Mouse (Mus musculus) neural tube, embryonic 11.5 days (tissue): ENCODE results near the gene Bri3bp. TPM values are rescaled to one million over a fixed set of nuclear protein-coding genes. Genes with fewer than 3 reads are reported as not detected.

ENCODE experiments used
- ATAC-seq: fragments of 200-750 bp; cut with Nextera tagmentation; 2 replicates; pipeline ENCODE4 v1.8.0; 2017; ENCODE audit warnings: moderate number of reproducible peaks, mild to moderate bottlenecking, moderate TSS enrichment, moderate library complexity; ENCODE audit not compliant: insufficient read depth, low FRiP score, low TSS enrichment
- DNase-seq: peaks from one replicate; pipeline ENCODE4 v3.0.0-alpha.2; 2015; ENCODE audit warnings: low spot score
- H3K27ac ChIP-seq: fragments of 300-500 bp; sonication (generic); 2 replicates; pipeline ENCODE4 v1.5.1; 2014; ENCODE audit warnings: low read depth, mild to moderate bottlenecking, low read length
- H3K27me3 ChIP-seq: fragments of 300-500 bp; sonication (generic); 2 replicates; pipeline ENCODE4 v1.6.1; 2014; ENCODE audit warnings: mild to moderate bottlenecking, low read length, mixed read lengths; ENCODE audit not compliant: control insufficient read depth, insufficient read depth
- H3K36me3 ChIP-seq: fragments of 300-500 bp; sonication (generic); 2 replicates; pipeline ENCODE4 v1.6.1; 2014; ENCODE audit warnings: mild to moderate bottlenecking, low read length, moderate library complexity, mixed read lengths; ENCODE audit not compliant: control insufficient read depth, insufficient read depth
- H3K4me1 ChIP-seq: fragments of 300-500 bp; sonication (generic); 2 replicates; pipeline ENCODE4 v1.6.1; 2014; ENCODE audit warnings: low read length, mixed read lengths; ENCODE audit not compliant: control insufficient read depth, insufficient read depth
- H3K4me2 ChIP-seq: fragments of 300-500 bp; sonication (generic); 2 replicates; pipeline ENCODE4 v1.6.1; 2014; ENCODE audit warnings: low read depth, mild to moderate bottlenecking, moderate library complexity
- H3K4me3 ChIP-seq: fragments of 300-500 bp; sonication (generic); 2 replicates; pipeline ENCODE4 v1.5.1; 2014; ENCODE audit warnings: low read depth, low read length
- H3K9ac ChIP-seq: fragments of 300-500 bp; sonication (generic); 2 replicates; pipeline ENCODE4 v1.6.1; 2014; ENCODE audit warnings: mild to moderate bottlenecking, low read length
- H3K9me3 ChIP-seq: fragments of 300-500 bp; sonication (generic); 2 replicates; pipeline ENCODE4 v1.6.1; 2016; ENCODE audit warnings: low read length; ENCODE audit not compliant: control insufficient read depth
- WGBS: fragments of 180-500 bp; shearing (Covaris S2); extraction: QIAGEN DNeasy Blood & Tissue Kit; methylation state at CpG from one replicate; pipeline ENCODE4 v1.1.7; 2014; 5-methylcytosine and 5-hydroxymethylcytosine counted together
- polyA plus RNA-seq: library from polyadenylated mRNA; unstranded; fragments of >200 nt; fragmentation: Nextera tagmentation; extraction: Ambion mirVana; gene quantifications from 2 replicates; pipeline ENCODE4 v1.2.1, GENCODE M21; 2014

Bri3bp gene
- polyA plus RNA-seq, 1 experiment from 2014 or later, result 38.0 TPM

DNA sequence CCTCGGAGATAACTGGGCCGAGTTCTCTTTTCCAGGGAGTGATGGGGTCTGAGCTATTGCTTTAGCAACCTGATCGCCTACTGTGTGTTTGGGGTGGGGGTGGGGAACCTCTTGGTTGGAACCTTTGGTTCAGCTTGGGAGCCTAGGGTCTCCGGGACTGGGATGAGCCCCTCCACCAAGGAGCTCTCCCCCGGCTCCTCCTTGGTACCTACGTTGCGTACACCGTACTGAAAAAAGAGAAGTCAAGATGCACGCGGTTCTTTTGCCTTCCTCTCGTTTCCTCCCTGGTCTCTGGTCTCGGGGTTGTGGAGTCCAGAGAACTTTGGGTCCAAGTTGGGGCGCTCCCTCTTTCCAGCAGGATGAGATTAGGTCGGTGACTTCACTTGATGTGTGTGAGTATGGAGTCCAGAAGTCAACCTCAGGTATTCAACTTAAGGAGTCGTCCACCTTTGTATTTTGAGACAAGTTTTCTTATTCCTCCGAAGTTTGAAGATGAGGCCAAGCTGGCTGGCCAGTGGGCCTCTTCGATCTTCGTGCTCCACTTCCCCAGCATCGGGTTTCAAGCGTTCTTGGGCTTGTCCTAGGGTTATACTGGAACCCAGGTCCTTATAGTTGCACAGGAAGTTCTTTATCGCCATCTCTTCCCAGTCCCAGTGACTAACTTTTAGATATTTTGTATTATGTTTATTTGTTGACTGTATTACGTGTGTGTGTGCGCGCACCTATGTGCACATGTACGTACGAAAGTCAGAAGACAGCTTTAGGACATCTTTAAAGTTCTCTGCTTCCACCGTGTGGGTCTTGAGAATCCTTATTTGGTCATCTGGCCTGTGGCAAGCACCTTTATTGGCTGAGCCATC, 998 bp downstream of the Bri3bp start:
- DNase-seq, result no peak
- peak overlapping the region; percentile 86 for H3K9ac ChIP-seq
- H3K4me2 ChIP-seq, result peak overlapping the region; percentile 76
- peak overlapping the region; percentile 79; the same call in 1 of the 2 replicates for H3K27ac ChIP-seq
- no peak for ATAC-seq
- H3K4me1 ChIP-seq, result 0 out of 2 replicates have a peak, but pooled peaks cover 4% of the 10 kb centered on the region
- WGBS, result 22% methylated on average over 27 of the region's 27 CpGs
- H3K9me3 ChIP-seq, result no peaks in the 10 kb centered on the region
- peak overlapping the region; percentile 88 for H3K4me3 ChIP-seq
- H3K27me3 ChIP-seq, result no peaks in the 10 kb centered on the region
- H3K36me3 ChIP-seq, result no peaks in the 10 kb centered on the region

DNA sequence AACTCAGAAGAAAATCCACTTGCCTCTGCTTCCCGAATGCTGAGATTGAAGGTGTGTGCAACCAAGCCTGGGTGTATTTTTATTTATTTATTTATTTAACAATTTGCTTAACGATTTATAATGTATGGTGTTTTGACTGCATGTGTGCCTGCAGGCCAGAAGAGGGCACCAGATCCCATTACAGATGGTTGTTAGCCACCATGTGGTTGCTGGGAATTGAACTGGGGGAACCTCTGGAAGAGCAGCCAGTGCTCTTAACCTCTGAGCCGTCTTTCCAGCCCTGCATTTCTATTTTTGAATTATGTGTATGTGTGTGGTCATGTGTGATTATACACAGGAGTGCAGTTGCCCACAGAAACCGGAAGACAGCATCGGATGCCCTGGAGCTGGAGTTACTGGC, 2.0 kb downstream of the Bri3bp start:
- Histone ChIP-seq H3K9ac (no peak overlapping the region), H3K4me2 (no peak overlapping the region), H3K27me3 (no peaks in the 10 kb centered on the region), H3K4me1 (0 out of 2 replicates have a peak, but pooled peaks cover 4% of the 10 kb centered on the region), H3K36me3 (no peaks in the 10 kb centered on the region), H3K9me3 (no peaks in the 10 kb centered on the region), H3K4me3 (no peak overlapping the region), H3K27ac (no peak overlapping the region)
- DNase-seq (no peak), ATAC-seq (no peak)
- WGBS, result 90% methylated on average over 5 of the region's 5 CpGs

DNA sequence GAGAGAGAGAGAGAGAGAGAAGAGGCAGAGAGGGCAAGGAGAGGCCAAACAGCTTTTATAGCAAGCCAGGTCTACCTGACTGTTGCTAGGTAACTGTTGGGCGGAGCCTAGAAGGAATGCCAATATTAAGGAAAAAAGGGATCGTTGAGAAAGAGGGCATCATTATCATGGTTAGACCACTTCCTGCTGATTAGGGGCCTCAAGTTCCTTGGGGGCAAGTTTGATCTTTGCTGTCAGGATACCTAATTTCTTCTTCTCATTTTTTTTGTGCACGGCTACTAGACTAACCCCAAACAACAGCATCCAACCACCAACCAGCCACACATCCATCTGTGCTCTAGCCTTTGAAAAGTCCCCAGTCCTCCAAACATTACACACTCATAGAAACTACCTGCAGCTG, 2.5 kb downstream of the Bri3bp start:
- ATAC-seq (no peak), DNase-seq (no peak)
- no peak overlapping the region for H3K4me2 ChIP-seq
- no peak overlapping the region for H3K4me3 ChIP-seq
- 0 out of 2 replicates have a peak, but pooled peaks cover 4% of the 10 kb centered on the region for H3K4me1 ChIP-seq
- no peak overlapping the region for H3K9ac ChIP-seq
- no peaks in the 10 kb centered on the region for H3K36me3 ChIP-seq
- H3K27me3 ChIP-seq, result no peaks in the 10 kb centered on the region
- no peaks in the 10 kb centered on the region for H3K9me3 ChIP-seq
- WGBS, result 91% methylated on average over 3 of the region's 3 CpGs
- no peak overlapping the region for H3K27ac ChIP-seq

DNA sequence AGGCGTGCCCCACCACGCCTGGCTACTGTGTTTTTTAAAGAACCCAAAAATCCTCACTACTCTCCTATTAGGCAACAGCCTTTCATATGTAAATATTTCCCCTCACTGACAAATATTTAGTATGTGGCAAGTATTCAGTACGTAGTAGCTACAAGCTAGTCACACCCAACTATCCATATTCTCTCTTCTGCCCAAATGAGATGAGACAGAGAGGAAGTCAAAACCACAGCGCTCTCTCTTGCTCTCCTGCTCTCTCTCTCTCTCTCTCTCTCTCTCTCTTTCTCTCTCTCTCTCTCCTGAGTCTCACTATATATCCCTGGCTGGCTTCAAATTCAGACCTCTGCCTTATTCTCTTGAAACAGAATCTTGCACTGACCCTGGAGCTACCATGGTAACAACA, 3.2 kb downstream of the Bri3bp start:
- no peaks in the 10 kb centered on the region for H3K27me3 ChIP-seq
- H3K9me3 ChIP-seq, result no peaks in the 10 kb centered on the region
- H3K4me1 ChIP-seq, result 0 out of 2 replicates have a peak, but pooled peaks cover 4% of the 10 kb centered on the region
- H3K36me3 ChIP-seq, result no peaks in the 10 kb centered on the region
- H3K4me2 ChIP-seq, result no peak overlapping the region
- no peak overlapping the region for H3K4me3 ChIP-seq
- ATAC-seq (no peak), DNase-seq (no peak)
- H3K9ac ChIP-seq, result no peak overlapping the region
- WGBS, result 92% methylated on average over 4 of the region's 4 CpGs
- no peak overlapping the region for H3K27ac ChIP-seq

DNA sequence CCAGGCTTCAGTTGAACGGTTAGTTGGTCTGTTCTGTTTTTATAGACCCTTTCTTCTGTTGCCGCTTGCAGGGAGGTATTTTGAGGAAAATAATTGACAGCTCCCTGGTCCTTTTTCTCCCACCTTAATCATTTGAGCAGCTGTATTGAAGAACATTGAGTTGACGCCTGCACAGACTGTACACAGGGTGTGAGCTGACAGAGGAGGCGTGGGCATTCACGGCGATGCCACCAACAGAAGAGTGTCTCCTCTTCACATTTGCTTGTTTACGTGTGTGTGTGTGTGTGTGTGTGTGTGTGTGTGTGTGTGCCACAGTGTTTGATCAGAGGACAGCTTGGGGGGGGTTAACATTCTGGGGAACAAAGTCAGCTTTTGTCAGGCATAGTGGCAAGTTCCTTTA, 5.0 kb downstream of the Bri3bp start:
- no peak for ATAC-seq
- H3K4me2 ChIP-seq, result no peak overlapping the region
- H3K36me3 ChIP-seq, result no peaks in the 10 kb centered on the region
- H3K27ac ChIP-seq, result no peak overlapping the region
- DNase-seq, result no peak
- H3K9me3 ChIP-seq, result no peaks in the 10 kb centered on the region
- H3K27me3 ChIP-seq, result no peaks in the 10 kb centered on the region
- H3K4me1 ChIP-seq, result 0 out of 2 replicates have a peak, but pooled peaks cover 4% of the 10 kb centered on the region
- WGBS, result 79% methylated on average over 7 of the region's 7 CpGs
- H3K4me3 ChIP-seq, result no peak overlapping the region
- no peak overlapping the region for H3K9ac ChIP-seq

DNA sequence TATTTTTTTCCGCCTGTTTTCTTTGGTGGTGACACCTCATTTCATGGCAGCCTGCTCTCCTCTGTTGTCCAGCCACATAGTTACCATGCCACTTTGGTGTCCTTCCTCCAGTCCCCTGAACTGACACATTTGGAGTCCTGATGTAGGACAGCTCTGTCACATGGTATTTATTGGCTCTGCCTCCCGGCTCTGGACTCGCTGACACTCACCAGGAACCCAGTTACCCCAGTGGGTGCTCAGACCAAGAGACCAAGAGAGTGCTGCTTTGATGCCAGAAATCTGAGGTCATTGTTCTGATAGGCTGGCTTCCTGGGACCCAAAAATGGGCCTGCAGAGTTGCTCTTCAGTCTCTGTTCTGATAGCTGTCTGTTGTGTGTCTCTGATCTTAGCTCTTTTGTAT, 6.7 kb downstream of the Bri3bp start:
- ATAC-seq (no peak), DNase-seq (no peak)
- Histone ChIP-seq H3K4me1 (no peaks in the 10 kb centered on the region), H3K4me3 (no peak overlapping the region), H3K36me3 (peaks cover 3% of the 10 kb centered on the region; the same call in 1 of the 2 replicates), H3K27ac (no peak overlapping the region), H3K27me3 (no peaks in the 10 kb centered on the region), H3K9me3 (no peaks in the 10 kb centered on the region), H3K9ac (no peak overlapping the region), H3K4me2 (no peak overlapping the region)
- 71% methylated on average over 3 of the region's 3 CpGs for WGBS

DNA sequence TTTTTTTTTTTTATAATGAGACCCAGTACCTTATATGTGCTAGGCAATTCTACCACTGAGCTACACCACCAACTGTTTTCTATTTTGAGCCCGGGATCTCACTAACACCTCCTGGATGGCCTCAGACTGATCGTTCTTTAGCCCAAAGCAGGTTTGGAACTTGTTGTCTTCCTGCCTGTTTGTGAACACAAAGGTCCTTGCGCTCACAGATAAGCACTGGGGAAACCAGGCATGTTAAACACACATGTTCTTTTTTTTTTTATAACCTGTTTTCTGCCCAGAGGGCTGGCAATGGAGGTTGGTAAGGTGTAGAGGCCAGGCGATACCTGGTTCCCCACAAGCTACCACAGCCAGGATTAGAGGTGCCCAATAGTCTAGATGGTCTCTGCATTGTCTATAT, 7.3 kb downstream of the Bri3bp start:
- H3K27ac ChIP-seq, result no peak overlapping the region
- H3K36me3 ChIP-seq, result peaks cover 3% of the 10 kb centered on the region; the same call in 1 of the 2 replicates
- no peak overlapping the region for H3K4me3 ChIP-seq
- no peak for ATAC-seq
- no peak overlapping the region for H3K9ac ChIP-seq
- H3K9me3 ChIP-seq, result no peaks in the 10 kb centered on the region
- no peaks in the 10 kb centered on the region for H3K4me1 ChIP-seq
- 92% methylated on average over 4 of the region's 4 CpGs for WGBS
- no peak for DNase-seq
- no peak overlapping the region for H3K4me2 ChIP-seq
- no peaks in the 10 kb centered on the region for H3K27me3 ChIP-seq

DNA sequence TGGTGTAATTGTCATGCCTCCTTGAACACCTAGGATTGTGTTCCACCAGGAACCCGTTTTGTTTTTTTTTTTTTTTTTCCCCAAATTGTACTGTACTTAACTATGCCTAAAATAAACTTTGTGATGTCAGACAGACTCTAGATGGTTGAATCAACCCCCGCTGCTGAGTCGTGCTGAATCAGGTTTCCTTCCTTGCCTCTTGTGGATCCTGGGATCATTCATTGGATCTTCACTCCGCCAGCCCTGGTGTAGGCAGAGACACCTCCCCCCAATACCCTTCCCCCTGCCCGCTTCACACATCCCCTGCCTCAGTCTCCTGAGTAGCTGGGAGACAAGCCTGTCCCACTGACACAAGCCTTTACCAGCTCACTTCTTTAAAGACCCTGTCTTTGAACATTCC, 7.9 kb downstream of the Bri3bp start:
- Histone ChIP-seq H3K9me3 (no peaks in the 10 kb centered on the region), H3K27me3 (no peaks in the 10 kb centered on the region), H3K4me2 (no peak overlapping the region), H3K9ac (no peak overlapping the region), H3K4me1 (no peaks in the 10 kb centered on the region), H3K4me3 (no peak overlapping the region), H3K36me3 (peaks cover 3% of the 10 kb centered on the region; the same call in 1 of the 2 replicates), H3K27ac (no peak overlapping the region)
- DNase-seq, result no peak
- ATAC-seq, result no peak
- 87% methylated on average over 5 of the region's 5 CpGs for WGBS

DNA sequence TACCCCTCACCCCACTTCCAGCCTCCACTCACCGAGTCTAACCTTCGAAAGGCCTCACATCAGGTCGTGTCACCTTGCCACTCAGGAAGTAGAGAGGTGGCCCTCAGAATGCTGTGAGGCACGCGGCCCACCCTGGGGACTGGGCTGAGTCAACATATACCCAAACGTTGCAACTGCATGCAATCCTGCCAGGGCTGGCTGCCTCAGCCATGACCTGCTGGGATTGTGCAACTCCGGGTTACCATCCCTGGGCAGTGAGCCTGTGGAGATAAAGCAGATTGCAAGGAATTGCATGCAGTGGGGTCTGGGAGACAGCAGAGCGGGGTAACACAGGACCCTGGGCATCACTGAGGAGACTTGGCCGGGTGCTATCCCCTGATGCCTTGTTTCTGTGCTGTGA, 11.2 kb downstream of the Bri3bp start:
- ATAC-seq, result no peak
- no peaks in the 10 kb centered on the region for H3K4me1 ChIP-seq
- peaks cover 3% of the 10 kb centered on the region for H3K36me3 ChIP-seq
- H3K4me3 ChIP-seq, result no peak overlapping the region
- no peak overlapping the region for H3K4me2 ChIP-seq
- no peak overlapping the region for H3K27ac ChIP-seq
- H3K9me3 ChIP-seq, result no peaks in the 10 kb centered on the region
- no peaks in the 10 kb centered on the region for H3K27me3 ChIP-seq
- DNase-seq, result no peak
- WGBS, result 91% methylated on average over 9 of the region's 9 CpGs
- H3K9ac ChIP-seq, result no peak overlapping the region
